Mouse (Mus musculus) bone marrow macrophage, adult 2 months (primary cell): ENCODE data around the gene Phf10.

Experiments used
- CTCF ChIP-seq: IDR thresholded peaks from 2 replicates; pipeline ENCODE4 v1.5.1; 2012; ENCODE audit warnings: low read depth, mild to moderate bottlenecking, low read length, moderate library complexity
- POLR2A ChIP-seq: IDR thresholded peaks from 2 replicates; pipeline ENCODE4 v1.6.1; 2012; ENCODE audit warnings: mild to moderate bottlenecking, low read depth, low read length, borderline replicate concordance

GRCm38 (mm10) chr17:14921582-14921981 is 39.5 kb downstream of the Phf10 start:
- no peak for TF ChIP-seq CTCF
- no peak for TF ChIP-seq POLR2A
